ENCODE assay signal across 8 mouse cellular contexts in the genomic region with DNA sequence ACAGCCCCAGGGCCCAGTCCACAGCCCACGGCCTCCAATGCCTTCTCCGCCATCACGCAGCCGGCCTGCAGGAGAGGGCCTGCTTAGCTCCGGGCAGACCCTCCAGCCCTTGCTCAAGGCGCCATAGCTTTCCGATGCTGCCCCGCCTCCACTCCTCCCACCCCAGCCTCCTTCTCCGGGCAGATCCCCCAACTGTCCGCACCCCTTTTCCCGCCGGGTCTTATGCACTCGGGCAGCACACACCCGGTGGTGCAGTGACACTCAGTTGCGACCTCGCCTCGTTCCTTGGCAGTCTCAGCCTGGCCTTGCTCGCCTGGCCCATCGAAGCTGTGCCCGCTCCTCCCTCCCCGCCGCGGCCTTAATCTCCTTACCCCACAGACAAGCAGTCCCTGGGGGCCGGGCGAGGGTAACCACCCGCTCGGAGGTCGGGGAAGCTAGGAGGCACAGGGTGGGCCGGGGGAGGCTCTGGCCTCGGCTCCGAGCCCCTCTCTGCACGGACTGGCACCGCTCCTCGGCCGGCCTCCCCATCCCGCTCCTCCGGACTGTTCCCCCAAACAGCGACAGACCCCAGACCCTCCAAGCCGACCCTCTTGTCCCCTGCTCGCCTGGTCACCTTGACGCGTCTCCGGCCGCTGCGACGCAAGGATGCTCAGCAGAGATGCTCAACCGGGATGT. TPM values are rescaled to one million over a fixed set of nuclear protein-coding genes. Genes with fewer than 3 reads are reported as not detected.
DNase-seq lines count a peak whose midpoint lies in the region; ATAC-seq lines count a peak whose summit lies in the region.

No protein-coding gene starts in this region.

- ATAC-seq in kidney, embryonic 16.5 days (ENCODE audit: low FRiP score, low TSS enrichment): peak; percentile 43
- peak; percentile 53 for ATAC-seq in hindbrain, embryonic 13.5 days (ENCODE audit: low FRiP score)

- 1% methylated on average over 47 of the region's 47 CpGs for WGBS in kidney, embryonic 16.5 days
- under 1% methylated on average over 47 of the region's 47 CpGs for WGBS in hindbrain, embryonic 13.5 days

- H3K4me3 ChIP-seq in kidney, embryonic 16.5 days (ENCODE audit: low read length): peak overlapping the region; percentile 66
- peak overlapping the region; percentile 87 for H3K4me3 ChIP-seq in hindbrain, embryonic 13.5 days

- H3K4me2 ChIP-seq in kidney, embryonic 16.5 days (replicated peaks; ENCODE audit: low read depth, low read length): peak overlapping the region; percentile 99
- peak overlapping the region; percentile 95 for H3K4me2 ChIP-seq in hindbrain, embryonic 13.5 days

- H3K4me1 ChIP-seq in kidney, embryonic 16.5 days (ENCODE audit: insufficient read depth, low read length): peaks cover 23% of the 10 kb centered on the region
- H3K4me1 ChIP-seq in hindbrain, embryonic 13.5 days (replicated peaks): peaks cover 33% of the 10 kb centered on the region

- H3K9ac ChIP-seq in kidney, embryonic 16.5 days (replicated peaks; ENCODE audit: low read length): peak overlapping the region; percentile 68
- H3K9ac ChIP-seq in hindbrain, embryonic 13.5 days: peak overlapping the region; percentile 96

- no peak overlapping the region for H3K27ac ChIP-seq in kidney, embryonic 16.5 days (ENCODE audit: low read length)
- peak overlapping the region; percentile 89 for H3K27ac ChIP-seq in hindbrain, embryonic 13.5 days

- peaks cover 16% of the 10 kb centered on the region; the same call in 1 of the 2 replicates for H3K27me3 ChIP-seq in kidney, embryonic 16.5 days (ENCODE audit: insufficient read depth, low read length)
- 0 out of 2 replicates have a peak, but pooled peaks cover 3% of the 10 kb centered on the region for H3K27me3 ChIP-seq in hindbrain, embryonic 13.5 days

- H3K36me3 ChIP-seq in kidney, embryonic 16.5 days (ENCODE audit: insufficient read depth, low read length): peaks cover 4% of the 10 kb centered on the region
- H3K36me3 ChIP-seq in hindbrain, embryonic 13.5 days: peaks cover 36% of the 10 kb centered on the region

- DNase-seq in kidney, adult 11 months: no peak
- DNase-seq in adrenal gland, postnatal 14 days: peak; percentile 80
- DNase-seq in embryo, embryonic 11 days: peak; percentile 67
- peak; percentile 25 to 28 for DNase-seq in lung, postnatal 4 days
- DNase-seq in right cerebral cortex, postnatal 4 days: peak; percentile 52
- no peak for DNase-seq in thymus, postnatal 14 days

- no peaks in the 10 kb centered on the region for H3K9me3 ChIP-seq in kidney, embryonic 16.5 days (ENCODE audit: low read length)
- H3K9me3 ChIP-seq in hindbrain, embryonic 13.5 days: no peaks in the 10 kb centered on the region

RNA-seq across cellular contexts. Expression of a gene that starts 0.9 kb away (rescaled TPM):
- polyA plus RNA-seq in kidney, embryonic 16.5 days (2015; fragmentation: Nextera tagmentation; extraction: Ambion mirVana): 2.8 TPM in 2 replicates
- total RNA-seq in adrenal gland, postnatal 14 days (2021): 19.0 and 28.8 TPM in 2 replicates
- 18.0 and 20.1 TPM in 2 replicates for polyA plus RNA-seq in hindbrain, embryonic 13.5 days (2015; fragmentation: Nextera tagmentation; extraction: Ambion mirVana)

RNA-seq across cellular contexts. Expression of a gene that starts 17.9 kb away (rescaled TPM):
- polyA plus RNA-seq in kidney, embryonic 16.5 days (2015; fragmentation: Nextera tagmentation; extraction: Ambion mirVana): 27.2 and 31.1 TPM in 2 replicates
- total RNA-seq in adrenal gland, postnatal 14 days (2021): 20.3 and 22.1 TPM in 2 replicates
- polyA plus RNA-seq in hindbrain, embryonic 13.5 days (2015; fragmentation: Nextera tagmentation; extraction: Ambion mirVana): 31.4 and 36.6 TPM in 2 replicates

RNA-seq across cellular contexts. Expression of a gene that starts 19.1 kb away (rescaled TPM):
- 6.6 and 7.9 TPM in 2 replicates for polyA plus RNA-seq in kidney, embryonic 16.5 days (2015; fragmentation: Nextera tagmentation; extraction: Ambion mirVana)
- 17.6 and 20.7 TPM in 2 replicates for total RNA-seq in adrenal gland, postnatal 14 days (2021)
- 4.4 TPM in 2 replicates for polyA plus RNA-seq in hindbrain, embryonic 13.5 days (2015; fragmentation: Nextera tagmentation; extraction: Ambion mirVana)

RNA-seq across cellular contexts. Expression of a gene that starts 32.5 kb away (rescaled TPM):
- 11.6 and 14.3 TPM in 2 replicates for polyA plus RNA-seq in kidney, embryonic 16.5 days (2015; fragmentation: Nextera tagmentation; extraction: Ambion mirVana)
- total RNA-seq in adrenal gland, postnatal 14 days (2021): 27.8 and 40.4 TPM in 2 replicates
- polyA plus RNA-seq in hindbrain, embryonic 13.5 days (2015; fragmentation: Nextera tagmentation; extraction: Ambion mirVana): 19.1 and 21.6 TPM in 2 replicates

RNA-seq across cellular contexts. Expression of a gene that starts 36.3 kb away (rescaled TPM):
- polyA plus RNA-seq in kidney, embryonic 16.5 days (2015; fragmentation: Nextera tagmentation; extraction: Ambion mirVana): 13.3 and 14.1 TPM in 2 replicates
- total RNA-seq in adrenal gland, postnatal 14 days (2021): 0.30 TPM in 1 of 2 replicates, not detected in the other
- 0.17 and 0.48 TPM in 2 replicates for polyA plus RNA-seq in hindbrain, embryonic 13.5 days (2015; fragmentation: Nextera tagmentation; extraction: Ambion mirVana)

Comparison
In these comparisons a context has a peak if more than half of its experiments do, and no peak if none do; other contexts are left out.
1. DNase-seq: peak in adrenal gland, postnatal 14 days (single experiment), embryo, embryonic 11 days (single experiment), lung, postnatal 4 days (2 of 2) and right cerebral cortex, postnatal 4 days (single experiment); none in kidney, adult 11 months (single experiment) and thymus, postnatal 14 days (single experiment).